Mouse (Mus musculus) midbrain, embryonic 12.5 days (tissue): ENCODE data around the gene Lrrc8d. TPM values are rescaled to one million over a fixed set of nuclear protein-coding genes. Genes with fewer than 3 reads are reported as not detected.

ENCODE experiments used
- ATAC-seq: fragments of 200-750 bp; cut with Nextera tagmentation; 2 replicates; pipeline ENCODE4 v1.8.0; 2017; ENCODE audit warnings: low read depth, moderate TSS enrichment, moderate library complexity; ENCODE audit not compliant: low FRiP score
- H3K27ac ChIP-seq: fragments of 300-500 bp; sonication (generic); replicated peaks from 2 replicates; pipeline ENCODE4 v1.5.1; 2016; ENCODE audit warnings: mild to moderate bottlenecking
- H3K27me3 ChIP-seq: fragments of 300-500 bp; sonication (generic); 2 replicates; pipeline ENCODE4 v1.6.1; 2016; ENCODE audit warnings: mild to moderate bottlenecking
- H3K36me3 ChIP-seq: fragments of 300-500 bp; sonication (generic); 2 replicates; pipeline ENCODE4 v1.6.1; 2016
- H3K4me1 ChIP-seq: fragments of 300-500 bp; sonication (generic); 2 replicates; pipeline ENCODE4 v1.6.1; 2016
- H3K4me2 ChIP-seq: fragments of 300-500 bp; sonication (generic); replicated peaks from 2 replicates; pipeline ENCODE4 v1.6.1; 2016; ENCODE audit warnings: mild to moderate bottlenecking, moderate library complexity
- H3K4me3 ChIP-seq: fragments of 300-500 bp; sonication (generic); 2 replicates; pipeline ENCODE4 v1.5.1; 2016; ENCODE audit warnings: mild to moderate bottlenecking
- H3K9ac ChIP-seq: fragments of 300-500 bp; sonication (generic); replicated peaks from 2 replicates; pipeline ENCODE4 v1.6.1; 2016; ENCODE audit warnings: mild to moderate bottlenecking, moderate library complexity
- H3K9me3 ChIP-seq: fragments of 300-500 bp; sonication (generic); 2 replicates; pipeline ENCODE4 v1.6.1; 2016; ENCODE audit warnings: mild to moderate bottlenecking
- WGBS: fragments of 180-500 bp; shearing (Covaris S2); methylation state at CpG from one replicate; pipeline ENCODE4 v1.1.7; 2016; 5-methylcytosine and 5-hydroxymethylcytosine counted together
- polyA plus RNA-seq: library from polyadenylated mRNA; unstranded; fragments of >200 nt; fragmentation: Nextera tagmentation; extraction: Ambion mirVana; gene quantifications from 2 replicates; pipeline ENCODE4 v1.2.1, GENCODE M21; 2016

Gene Lrrc8d
- polyA plus RNA-seq, 1 experiment from 2014 or later: 34.7 TPM

DNA sequence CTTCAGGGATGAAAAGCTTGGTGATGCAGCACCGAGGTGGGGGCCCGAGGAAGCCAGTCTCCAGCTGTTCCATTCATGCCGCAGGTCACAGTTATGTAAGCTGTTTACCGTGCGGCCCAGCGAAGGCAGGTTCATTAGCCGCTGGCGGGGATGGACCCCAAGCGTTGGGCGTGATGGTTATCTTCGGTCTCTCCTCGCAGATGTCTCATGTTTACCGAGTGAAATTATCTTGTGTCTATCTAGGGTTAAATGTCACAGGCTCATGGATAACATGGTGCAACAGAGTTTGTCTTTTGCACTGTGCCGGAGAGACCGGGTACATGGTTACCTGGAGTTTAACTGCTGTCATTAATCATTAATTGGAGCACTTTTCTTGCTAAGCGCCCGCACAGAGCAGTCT lies 58.2 kb downstream of the Lrrc8d start:
- Histone ChIP-seq H3K9me3 (no peaks in the 10 kb centered on the region), H3K4me1 (peaks cover 37% of the 10 kb centered on the region), H3K36me3 (peaks cover 4% of the 10 kb centered on the region; the same call in 1 of the 2 replicates), H3K27me3 (no peaks in the 10 kb centered on the region), H3K27ac (no peak overlapping the region), H3K9ac (no peak overlapping the region), H3K4me2 (no peak overlapping the region), H3K4me3 (no peak overlapping the region)
- 90% methylated on average over 17 of the region's 17 CpGs for WGBS
- ATAC-seq: no peak

DNA sequence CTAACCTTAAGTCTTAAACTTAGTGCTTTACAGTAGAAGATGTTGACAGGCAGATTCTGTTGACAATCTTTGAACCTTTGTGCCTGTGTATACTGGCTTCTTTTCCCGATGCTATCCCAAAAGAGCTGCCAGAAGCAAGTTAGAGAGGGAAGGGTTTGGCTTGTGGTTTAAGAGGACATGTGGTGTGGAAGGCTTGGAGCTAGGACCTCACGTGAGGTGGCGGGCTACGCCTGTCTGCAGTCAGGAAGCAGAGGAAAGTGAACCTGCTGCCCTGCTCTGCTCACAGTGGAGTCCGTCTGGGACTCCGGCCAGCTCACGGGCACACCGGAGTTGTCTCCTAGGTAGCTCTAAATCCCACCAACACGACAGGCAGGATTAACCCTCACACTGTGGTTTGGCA lies 59.1 kb downstream of the Lrrc8d start:
- H3K9me3 ChIP-seq: no peaks in the 10 kb centered on the region
- H3K4me3 ChIP-seq: no peak overlapping the region
- H3K36me3 ChIP-seq: peaks cover 4% of the 10 kb centered on the region; the same call in 1 of the 2 replicates
- H3K27me3 ChIP-seq: no peaks in the 10 kb centered on the region
- ATAC-seq: no peak
- WGBS: 90% methylated on average over 9 of the region's 9 CpGs
- H3K4me2 ChIP-seq: no peak overlapping the region
- H3K4me1 ChIP-seq: peaks cover 33% of the 10 kb centered on the region
- H3K9ac ChIP-seq: no peak overlapping the region
- no peak overlapping the region for H3K27ac ChIP-seq

DNA sequence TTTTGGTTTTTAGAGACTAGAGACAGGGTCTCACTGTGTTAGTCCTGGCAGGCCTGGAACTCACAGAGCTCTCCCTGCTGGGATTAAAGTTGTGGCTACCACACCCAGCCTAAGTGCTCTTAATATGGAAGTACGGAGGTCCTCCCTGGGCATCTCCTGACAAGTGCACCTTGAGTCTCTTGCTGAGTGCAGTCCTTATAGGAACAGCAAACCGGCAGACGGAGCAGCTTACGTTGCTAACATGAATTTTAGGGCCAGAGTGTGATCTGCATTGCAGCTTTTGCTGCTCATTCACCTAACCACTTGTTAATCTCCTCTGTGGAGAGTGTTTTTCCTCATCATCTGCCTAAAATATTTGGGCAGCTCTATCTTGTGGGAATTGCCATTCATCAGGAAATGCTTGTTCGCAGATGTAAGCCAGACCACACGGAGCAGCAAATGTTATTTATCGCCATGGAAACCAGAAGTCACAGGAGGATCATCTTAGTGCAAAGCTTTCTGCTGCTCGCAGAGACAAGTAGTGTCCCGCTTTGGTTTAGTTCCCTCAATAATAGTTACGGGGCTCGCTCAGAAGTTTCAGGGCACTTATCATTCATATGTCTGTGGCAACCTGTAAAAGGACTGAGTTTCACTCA lies 62.2 kb downstream of the Lrrc8d start:
- Histone ChIP-seq H3K9ac (no peak overlapping the region), H3K4me1 (peaks cover 31% of the 10 kb centered on the region), H3K36me3 (peaks cover 4% of the 10 kb centered on the region; the same call in 1 of the 2 replicates), H3K4me3 (no peak overlapping the region), H3K27ac (peak overlapping the region; percentile 44; the same call in 1 of the 2 replicates), H3K9me3 (no peaks in the 10 kb centered on the region), H3K4me2 (no peak overlapping the region), H3K27me3 (no peaks in the 10 kb centered on the region)
- WGBS: 25% methylated on average over 11 of the region's 11 CpGs
- no peak for ATAC-seq

DNA sequence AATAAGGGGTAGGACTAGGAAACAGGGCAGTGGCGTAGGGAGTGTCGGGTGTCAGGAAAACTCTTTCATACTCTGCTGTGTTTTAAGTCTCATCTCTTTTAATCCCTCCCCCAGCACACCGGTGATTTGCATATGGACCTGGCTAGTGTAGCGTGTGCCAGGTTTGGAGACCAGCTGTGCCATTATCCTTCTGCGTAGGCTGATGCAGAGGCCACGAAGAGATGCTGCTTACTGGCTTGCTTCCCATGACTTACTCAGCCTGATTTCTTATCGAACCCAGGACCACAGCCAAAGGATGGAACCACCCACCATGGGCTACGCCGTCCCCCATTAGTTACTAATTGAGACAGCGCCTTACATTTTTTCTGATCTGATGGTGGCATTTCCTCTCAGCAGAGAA lies 64.6 kb downstream of the Lrrc8d start:
- no peaks in the 10 kb centered on the region for H3K27me3 ChIP-seq
- WGBS: 83% methylated on average over 10 of the region's 10 CpGs
- H3K9ac ChIP-seq: no peak overlapping the region
- no peak overlapping the region for H3K4me2 ChIP-seq
- no peaks in the 10 kb centered on the region for H3K9me3 ChIP-seq
- H3K27ac ChIP-seq: no peak overlapping the region
- ATAC-seq: no peak
- H3K4me3 ChIP-seq: no peak overlapping the region
- peaks cover 1% of the 10 kb centered on the region; the same call in 1 of the 2 replicates for H3K36me3 ChIP-seq
- H3K4me1 ChIP-seq: peaks cover 39% of the 10 kb centered on the region

DNA sequence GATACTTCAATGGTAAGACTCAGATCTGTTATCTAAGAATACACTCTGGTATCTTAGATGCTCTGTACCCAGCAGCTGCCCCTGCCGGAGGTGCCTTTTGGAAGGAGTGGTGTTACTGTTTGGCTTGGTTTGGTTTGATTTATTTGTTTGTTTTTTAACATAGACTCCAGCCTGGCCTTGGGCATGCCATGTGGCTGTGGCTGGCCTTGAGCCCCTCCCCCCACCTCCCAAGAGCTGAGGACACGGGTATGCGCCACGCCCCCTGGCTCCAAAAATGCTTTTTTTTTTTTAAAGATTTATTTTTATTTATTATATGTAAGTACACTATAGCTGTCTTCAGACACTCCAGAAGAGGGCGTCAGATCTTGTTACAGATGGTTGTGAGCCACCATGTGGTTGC lies 65.6 kb downstream of the Lrrc8d start:
- Histone ChIP-seq H3K4me1 (peaks cover 37% of the 10 kb centered on the region), H3K27ac (no peak overlapping the region), H3K4me3 (no peak overlapping the region), H3K27me3 (no peaks in the 10 kb centered on the region), H3K9me3 (no peaks in the 10 kb centered on the region), H3K9ac (no peak overlapping the region), H3K4me2 (no peak overlapping the region), H3K36me3 (no peaks in the 10 kb centered on the region)
- WGBS: 90% methylated on average over 5 of the region's 5 CpGs
- no peak for ATAC-seq

DNA sequence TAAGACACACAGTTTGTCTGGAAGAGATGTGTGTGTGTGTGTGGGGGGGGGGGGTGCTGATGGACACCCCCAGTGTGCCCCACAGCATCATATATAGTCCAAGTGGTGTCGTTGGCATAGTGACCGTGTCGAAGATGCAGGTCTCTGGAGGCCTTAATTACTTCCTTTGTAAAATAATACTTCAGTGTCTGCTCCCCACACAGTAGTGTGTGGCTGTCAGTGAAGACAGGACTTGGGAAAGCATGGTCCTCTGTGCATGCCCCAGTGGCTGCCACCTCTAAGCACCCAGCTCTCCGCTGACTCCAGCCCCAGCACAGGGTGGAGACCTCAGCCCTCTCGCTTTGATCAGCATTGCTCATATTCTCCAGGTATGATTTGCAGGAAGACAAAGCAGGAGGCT lies 76.6 kb downstream of the Lrrc8d start:
- no peaks in the 10 kb centered on the region for H3K27me3 ChIP-seq
- H3K36me3 ChIP-seq: no peaks in the 10 kb centered on the region
- no peak overlapping the region for H3K27ac ChIP-seq
- WGBS: 76% methylated on average over 5 of the region's 5 CpGs
- H3K9me3 ChIP-seq: no peaks in the 10 kb centered on the region
- H3K9ac ChIP-seq: no peak overlapping the region
- ATAC-seq: no peak
- H3K4me2 ChIP-seq: no peak overlapping the region
- H3K4me3 ChIP-seq: no peak overlapping the region
- H3K4me1 ChIP-seq: peaks cover 13% of the 10 kb centered on the region

DNA sequence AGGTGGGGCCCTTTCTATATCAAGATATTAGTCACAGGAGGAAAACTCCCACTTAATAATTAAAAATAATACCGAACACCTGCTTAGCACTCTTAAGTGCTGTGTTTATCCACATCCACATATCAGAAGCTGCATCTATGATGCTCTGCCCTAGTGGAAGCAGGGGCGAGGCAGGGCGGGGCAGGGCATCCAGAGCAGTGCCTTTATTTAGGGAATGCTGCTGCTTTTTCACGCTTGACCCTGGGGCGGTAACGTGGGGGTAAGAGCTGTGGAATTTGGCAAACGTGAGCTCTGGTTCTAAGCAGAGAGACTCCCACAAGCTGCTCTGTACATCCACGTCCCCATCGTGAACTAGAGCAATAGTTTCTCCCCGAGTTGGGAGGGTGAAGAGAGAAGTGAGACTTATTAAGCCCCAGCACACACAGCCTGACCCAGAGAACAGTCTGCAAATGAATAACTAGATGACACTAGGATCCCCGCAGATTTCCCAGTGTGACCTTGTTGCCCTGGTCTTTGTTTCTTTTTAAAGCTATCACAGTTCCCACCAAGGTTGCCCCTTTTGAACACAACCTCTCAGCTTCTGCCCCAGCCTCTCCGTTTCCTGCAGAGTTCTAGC lies 77.3 kb downstream of the Lrrc8d start:
- peaks cover 13% of the 10 kb centered on the region for H3K4me1 ChIP-seq
- H3K4me3 ChIP-seq: no peak overlapping the region
- H3K27me3 ChIP-seq: no peaks in the 10 kb centered on the region
- no peak for ATAC-seq
- no peak overlapping the region for H3K27ac ChIP-seq
- WGBS: 41% methylated on average over 12 of the region's 12 CpGs
- H3K9me3 ChIP-seq: no peaks in the 10 kb centered on the region
- H3K9ac ChIP-seq: no peak overlapping the region
- no peak overlapping the region for H3K4me2 ChIP-seq
- H3K36me3 ChIP-seq: no peaks in the 10 kb centered on the region

DNA sequence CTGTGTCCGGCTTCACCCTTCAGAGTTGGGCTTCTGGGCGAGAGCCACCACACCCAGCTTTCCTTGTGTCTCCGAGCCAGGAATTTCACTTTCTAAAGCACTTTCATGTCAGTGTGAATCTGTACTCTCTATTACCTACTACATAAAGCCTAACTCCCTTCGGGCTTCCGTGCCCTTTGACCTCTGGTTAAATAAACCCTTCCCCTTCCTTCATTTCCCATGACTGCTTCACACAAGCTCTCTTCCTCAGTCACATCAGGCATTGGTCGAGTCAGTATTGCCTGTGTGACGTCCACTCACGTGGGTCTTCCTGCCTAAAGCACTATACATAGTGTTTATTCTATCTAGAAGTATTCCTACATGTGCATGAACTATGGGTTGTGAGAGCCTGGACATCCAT lies 77.9 kb downstream of the Lrrc8d start:
- Histone ChIP-seq H3K4me2 (no peak overlapping the region), H3K27ac (no peak overlapping the region), H3K9me3 (no peaks in the 10 kb centered on the region), H3K4me3 (no peak overlapping the region), H3K27me3 (no peaks in the 10 kb centered on the region), H3K9ac (no peak overlapping the region), H3K4me1 (peaks cover 13% of the 10 kb centered on the region), H3K36me3 (no peaks in the 10 kb centered on the region)
- ATAC-seq: no peak
- 37% methylated on average over 8 of the region's 8 CpGs for WGBS

DNA sequence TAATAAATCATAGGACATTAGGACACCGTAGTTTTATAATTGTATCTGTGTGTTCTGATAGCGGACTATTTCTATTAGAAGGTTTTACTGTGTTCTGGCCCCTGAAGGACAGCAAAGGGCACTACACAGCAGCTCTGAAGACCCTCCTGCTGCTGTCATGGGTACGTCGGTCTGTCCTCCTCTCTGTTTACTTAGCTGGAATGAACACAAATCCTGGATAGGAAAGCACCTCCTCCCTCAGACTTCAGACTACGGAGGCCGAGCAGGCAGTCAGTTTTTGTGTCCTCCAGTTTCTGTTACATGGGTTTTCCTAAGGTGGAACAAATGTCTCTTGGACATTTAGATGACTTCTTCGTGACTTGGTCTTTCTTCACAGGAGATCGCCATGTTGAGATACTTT lies 78.4 kb downstream of the Lrrc8d start:
- ATAC-seq: no peak
- H3K27ac ChIP-seq: no peak overlapping the region
- H3K27me3 ChIP-seq: no peaks in the 10 kb centered on the region
- no peaks in the 10 kb centered on the region for H3K9me3 ChIP-seq
- H3K36me3 ChIP-seq: no peaks in the 10 kb centered on the region
- 78% methylated on average over 8 of the region's 8 CpGs for WGBS
- H3K4me1 ChIP-seq: peaks cover 13% of the 10 kb centered on the region
- H3K9ac ChIP-seq: no peak overlapping the region
- no peak overlapping the region for H3K4me3 ChIP-seq
- H3K4me2 ChIP-seq: no peak overlapping the region

DNA sequence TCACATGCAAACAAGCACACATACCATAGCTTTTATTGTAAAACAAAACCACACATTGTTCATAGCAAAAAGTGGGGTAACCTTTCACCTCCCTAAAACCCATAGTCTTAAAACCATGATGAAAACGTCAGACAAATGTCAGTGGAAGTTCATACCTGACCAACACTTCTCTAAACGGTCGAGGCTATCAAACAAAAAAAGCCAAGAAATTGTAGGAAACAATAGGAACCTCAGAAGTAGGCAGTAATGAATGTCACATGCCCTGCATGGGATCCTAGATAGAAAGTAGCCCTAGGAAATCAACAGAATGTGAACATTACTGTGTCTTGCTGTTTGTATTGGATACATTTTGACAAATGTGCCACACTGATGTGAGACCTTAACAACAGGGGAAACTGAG lies 79.0 kb downstream of the Lrrc8d start:
- Histone ChIP-seq H3K4me3 (no peak overlapping the region), H3K9ac (no peak overlapping the region), H3K9me3 (no peaks in the 10 kb centered on the region), H3K36me3 (no peaks in the 10 kb centered on the region), H3K27me3 (no peaks in the 10 kb centered on the region), H3K4me2 (no peak overlapping the region), H3K4me1 (peaks cover 13% of the 10 kb centered on the region), H3K27ac (no peak overlapping the region)
- 73% methylated on average over 3 of the region's 3 CpGs for WGBS
- ATAC-seq: no peak

DNA sequence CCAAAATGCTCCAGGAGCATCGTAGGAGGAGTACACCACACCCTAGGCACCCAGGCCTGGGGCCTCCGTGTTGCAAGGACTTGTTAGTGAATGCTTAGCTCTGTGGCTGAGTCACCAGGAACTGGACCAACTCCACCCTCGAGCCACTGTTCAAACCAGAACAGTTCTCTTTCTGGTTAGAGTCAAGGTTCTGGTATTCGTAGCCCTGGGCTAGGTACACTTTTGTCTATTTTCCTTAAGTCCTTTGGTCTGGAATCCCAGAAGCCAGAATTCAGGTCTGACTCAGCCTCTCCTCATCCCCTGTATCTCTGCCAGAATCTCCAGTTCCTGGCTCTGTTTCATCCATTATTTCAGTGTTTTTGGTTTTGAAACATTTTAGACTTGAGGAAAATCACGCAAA lies 79.6 kb downstream of the Lrrc8d start:
- no peak overlapping the region for H3K4me2 ChIP-seq
- no peak overlapping the region for H3K9ac ChIP-seq
- peaks cover 13% of the 10 kb centered on the region for H3K4me1 ChIP-seq
- ATAC-seq: no peak
- no peaks in the 10 kb centered on the region for H3K36me3 ChIP-seq
- WGBS: 89% methylated on average over 5 of the region's 5 CpGs
- H3K4me3 ChIP-seq: no peak overlapping the region
- no peak overlapping the region for H3K27ac ChIP-seq
- H3K27me3 ChIP-seq: no peaks in the 10 kb centered on the region
- no peaks in the 10 kb centered on the region for H3K9me3 ChIP-seq

DNA sequence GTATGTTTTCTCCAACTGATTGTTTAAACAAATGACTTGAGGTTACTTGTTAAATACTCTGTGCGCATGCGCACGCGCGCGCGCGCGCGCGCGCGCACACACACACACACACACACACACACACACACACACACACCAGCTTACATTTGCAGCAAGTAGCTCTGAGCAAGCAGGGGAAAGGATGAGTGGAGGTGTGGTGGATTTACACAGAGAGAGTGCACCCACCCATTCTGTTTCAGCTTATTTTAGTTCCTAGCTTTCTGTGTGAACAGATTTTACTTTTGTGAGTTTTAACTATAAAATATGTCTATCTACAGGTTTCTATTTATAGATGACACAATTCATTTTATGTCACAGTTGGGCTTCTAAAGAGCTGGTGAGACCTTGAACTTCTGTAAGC lies 84.1 kb downstream of the Lrrc8d start:
- Histone ChIP-seq H3K4me3 (no peak overlapping the region), H3K27me3 (no peaks in the 10 kb centered on the region), H3K4me2 (no peak overlapping the region), H3K9ac (no peak overlapping the region), H3K27ac (no peak overlapping the region), H3K4me1 (peaks cover 7% of the 10 kb centered on the region; the same call in 1 of the 2 replicates), H3K9me3 (no peaks in the 10 kb centered on the region), H3K36me3 (no peaks in the 10 kb centered on the region)
- WGBS: over 99% methylated on average over 13 of the region's 13 CpGs
- no peak for ATAC-seq

DNA sequence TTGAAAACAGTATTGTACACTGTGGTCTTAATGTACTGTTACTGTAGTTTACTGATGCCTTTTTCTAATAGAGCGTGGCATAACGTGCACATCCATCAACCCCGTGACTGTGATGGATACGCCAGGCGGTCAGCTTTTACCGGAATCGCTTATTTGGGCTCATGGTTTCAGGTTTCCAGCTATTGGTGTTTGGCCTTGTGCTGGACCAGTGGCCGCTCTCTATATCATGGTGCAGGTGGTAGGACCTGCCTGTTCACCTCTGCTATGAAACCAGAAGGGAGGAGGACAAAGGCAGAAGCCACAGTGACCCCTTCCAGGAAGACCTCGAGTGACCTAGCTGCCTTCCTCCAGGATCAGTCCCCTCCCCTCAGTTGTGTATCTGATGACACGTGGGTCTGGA lies 85.0 kb downstream of the Lrrc8d start:
- H3K36me3 ChIP-seq: no peaks in the 10 kb centered on the region
- no peak for ATAC-seq
- no peak overlapping the region for H3K27ac ChIP-seq
- no peak overlapping the region for H3K4me3 ChIP-seq
- peaks cover 7% of the 10 kb centered on the region; the same call in 1 of the 2 replicates for H3K4me1 ChIP-seq
- H3K9ac ChIP-seq: no peak overlapping the region
- no peaks in the 10 kb centered on the region for H3K27me3 ChIP-seq
- no peaks in the 10 kb centered on the region for H3K9me3 ChIP-seq
- WGBS: 93% methylated on average over 10 of the region's 10 CpGs
- no peak overlapping the region for H3K4me2 ChIP-seq
